ENCODE assay signal across 26 mouse cellular contexts in the genomic region with DNA sequence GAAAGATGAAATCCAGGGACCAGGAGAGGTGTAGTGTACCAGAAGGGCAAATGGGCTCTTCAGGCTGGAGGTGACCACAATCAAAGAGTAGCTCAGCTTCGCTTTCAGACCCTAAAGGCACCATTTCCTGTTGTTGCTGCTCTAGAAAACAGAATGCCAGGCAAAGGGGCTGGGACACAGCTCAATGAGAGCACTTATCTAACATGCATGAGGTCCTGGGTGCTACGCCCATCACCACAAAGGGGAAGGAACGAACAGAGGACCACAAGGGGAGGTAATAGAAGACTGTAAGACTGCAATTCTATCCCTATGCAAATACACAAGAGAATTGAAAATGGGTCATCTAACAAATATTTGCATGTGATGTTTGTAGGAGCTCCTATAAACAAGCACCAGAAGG.
"Had no signal": no experiment of that assay in that cellular context is flagged by ENCODE, and none has a peak within 500 bp of the region (broad histone marks: within the 10 kb centered on the region; RNA-seq: fewer than 3 reads in every experiment).

No protein-coding gene starts in this region.

- H3K9ac ChIP-seq: heart, embryonic 13.5 days; heart, embryonic 15.5 days; hindbrain, embryonic 13.5 days; hindbrain, embryonic 15.5 days; kidney, embryonic 15.5 days; limb, embryonic 13.5 days; limb, embryonic 15.5 days; liver, embryonic 12.5 days; liver, embryonic 14.5 days had no signal

- H3K27ac ChIP-seq: gastrocnemius, adult 2 months; heart, adult 2 months; heart, embryonic 13.5 days; heart, embryonic 15.5 days; hindbrain, embryonic 13.5 days; hindbrain, embryonic 15.5 days; hindbrain, postnatal 0 days; kidney, embryonic 15.5 days; kidney, postnatal 0 days; limb, embryonic 13.5 days; limb, embryonic 15.5 days; liver, embryonic 12.5 days; liver, embryonic 14.5 days had no signal

- ATAC-seq: hindbrain, postnatal 0 days; intestine, embryonic 16.5 days; liver, embryonic 12.5 days had no signal

- H3K9me3 ChIP-seq: heart, embryonic 13.5 days; heart, embryonic 15.5 days; hindbrain, embryonic 15.5 days; kidney, embryonic 15.5 days; limb, embryonic 13.5 days; limb, embryonic 15.5 days had no signal

- H3K4me3 ChIP-seq: gastrocnemius, adult 2 months; heart, adult 2 months; heart, embryonic 13.5 days; heart, embryonic 15.5 days; hindbrain, embryonic 13.5 days; hindbrain, embryonic 15.5 days; kidney, embryonic 15.5 days; limb, embryonic 13.5 days; limb, embryonic 15.5 days; liver, embryonic 12.5 days had no signal

- H3K27me3 ChIP-seq: heart, embryonic 13.5 days; heart, embryonic 15.5 days; hindbrain, embryonic 13.5 days; hindbrain, embryonic 15.5 days; kidney, embryonic 15.5 days; limb, embryonic 13.5 days; limb, embryonic 15.5 days; liver, embryonic 12.5 days had no signal

- DNase-seq: gastrocnemius, adult 2 months; gastrocnemius, postnatal 10 days; gastrocnemius, postnatal 25 days; heart, adult 2 months; heart, postnatal 14 days; heart, postnatal 36 days; kidney, adult 11 months; kidney, adult 2 months; kidney, adult 9 months; kidney, postnatal 14 days; kidney, postnatal 36 days; layer of hippocampus, adult 9-11 months; layer of hippocampus, postnatal 36 days; left cerebral cortex, postnatal 4 days had no signal

- H3K4me1 ChIP-seq: heart, embryonic 13.5 days; heart, embryonic 15.5 days; hindbrain, embryonic 13.5 days; hindbrain, embryonic 15.5 days; kidney, embryonic 15.5 days; limb, embryonic 13.5 days; limb, embryonic 15.5 days; liver, embryonic 12.5 days had no signal
